Mouse (Mus musculus) midbrain, embryonic 14.5 days (tissue): ENCODE data around the gene Atp6v0a2. TPM values are rescaled to one million over a fixed set of nuclear protein-coding genes. Genes with fewer than 3 reads are reported as not detected.

Experiments used
- ATAC-seq: fragments of 200-750 bp; cut with Nextera tagmentation; 2 replicates; pipeline ENCODE4 v1.8.0; 2017; ENCODE audit warnings: moderate number of reproducible peaks, moderate library complexity; ENCODE audit not compliant: low FRiP score, low TSS enrichment
- DNase-seq: peaks from one replicate; pipeline ENCODE4 v3.0.0-alpha.2; 2015
- H3K27ac ChIP-seq: fragments of 300-500 bp; sonication (generic); replicated peaks from 2 replicates; pipeline ENCODE4 v1.5.1; 2014; ENCODE audit warnings: mild to moderate bottlenecking, low read depth, low read length, moderate library complexity
- H3K27me3 ChIP-seq: fragments of 300-500 bp; sonication (generic); 2 replicates; pipeline ENCODE4 v1.6.1; 2014; ENCODE audit warnings: low read length, control low read depth, mixed read lengths; ENCODE audit not compliant: control insufficient read depth, insufficient read depth
- H3K36me3 ChIP-seq: fragments of 300-500 bp; sonication (generic); 2 replicates; pipeline ENCODE4 v1.6.1; 2014; ENCODE audit warnings: low read length, control low read depth; ENCODE audit not compliant: control insufficient read depth, insufficient read depth
- H3K4me1 ChIP-seq: fragments of 300-500 bp; sonication (generic); 2 replicates; pipeline ENCODE4 v1.6.1; 2014; ENCODE audit warnings: mild to moderate bottlenecking, antibody characterized with exemption, low read length, control low read depth; ENCODE audit not compliant: control insufficient read depth, insufficient read depth
- H3K4me2 ChIP-seq: fragments of 300-500 bp; sonication (generic); 2 replicates; pipeline ENCODE4 v1.6.1; 2014; ENCODE audit warnings: mild to moderate bottlenecking, low read length, moderate library complexity
- H3K4me3 ChIP-seq: fragments of 300-500 bp; sonication (generic); replicated peaks from 2 replicates; pipeline ENCODE4 v1.5.1; 2014; ENCODE audit warnings: low read depth, low read length
- H3K9ac ChIP-seq: fragments of 300-500 bp; sonication (generic); replicated peaks from 2 replicates; pipeline ENCODE4 v1.6.1; 2014; ENCODE audit warnings: mild to moderate bottlenecking, low read length, moderate library complexity
- H3K9me3 ChIP-seq: fragments of 300-500 bp; sonication (generic); 2 replicates; pipeline ENCODE4 v1.6.1; 2016; ENCODE audit warnings: low read length, control low read depth, mixed read lengths; ENCODE audit not compliant: control insufficient read depth
- WGBS: fragments of 180-500 bp; shearing (Covaris S2); extraction: QIAGEN DNeasy Blood & Tissue Kit; methylation state at CpG from one replicate; pipeline ENCODE4 v1.1.7; 2014; 5-methylcytosine and 5-hydroxymethylcytosine counted together
- polyA plus RNA-seq: library from polyadenylated mRNA; unstranded; fragments of >200 nt; fragmentation: Nextera tagmentation; extraction: Ambion mirVana; gene quantifications from 2 replicates; pipeline ENCODE4 v1.2.1, GENCODE M21; 2014

Gene Atp6v0a2
- polyA plus RNA-seq, 1 experiment from 2014 or later: 41.1 TPM

DNA sequence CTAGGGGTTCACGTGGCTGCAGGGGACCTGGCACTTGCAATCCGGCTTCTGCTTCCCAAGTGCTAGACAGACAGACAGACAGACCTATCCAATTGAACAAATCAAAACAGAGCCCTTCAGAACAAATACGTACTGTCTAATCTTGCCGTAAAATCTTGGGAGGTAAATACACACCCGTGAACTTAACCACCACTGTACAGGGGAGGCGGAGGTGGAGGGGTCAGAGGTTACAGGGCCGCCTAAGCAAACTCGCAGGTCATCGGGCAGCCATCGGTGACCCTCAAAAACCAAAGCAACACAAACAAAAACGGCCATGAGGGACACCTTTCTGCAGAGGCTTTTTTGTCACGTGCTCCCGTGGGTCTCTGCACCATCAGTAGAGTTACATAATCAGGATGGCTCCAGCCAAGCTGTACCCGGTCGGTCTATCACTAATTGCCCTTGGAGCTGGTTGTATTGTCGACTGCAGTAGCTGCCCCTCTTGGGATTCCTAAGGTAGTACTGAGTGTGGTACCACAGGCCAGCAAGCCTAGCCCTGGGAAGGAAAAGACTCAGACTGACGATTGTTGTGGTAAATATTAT lies 23.2 kb upstream of the Atp6v0a2 start:
- Histone ChIP-seq H3K27me3 (no peaks in the 10 kb centered on the region), H3K4me1 (no peaks in the 10 kb centered on the region), H3K27ac (no peak overlapping the region), H3K9me3 (no peaks in the 10 kb centered on the region), H3K4me3 (no peak overlapping the region), H3K4me2 (no peak overlapping the region), H3K36me3 (peaks cover 36% of the 10 kb centered on the region), H3K9ac (no peak overlapping the region)
- ATAC-seq: no peak
- WGBS: 90% methylated on average over 17 of the region's 17 CpGs
- no peak for DNase-seq

DNA sequence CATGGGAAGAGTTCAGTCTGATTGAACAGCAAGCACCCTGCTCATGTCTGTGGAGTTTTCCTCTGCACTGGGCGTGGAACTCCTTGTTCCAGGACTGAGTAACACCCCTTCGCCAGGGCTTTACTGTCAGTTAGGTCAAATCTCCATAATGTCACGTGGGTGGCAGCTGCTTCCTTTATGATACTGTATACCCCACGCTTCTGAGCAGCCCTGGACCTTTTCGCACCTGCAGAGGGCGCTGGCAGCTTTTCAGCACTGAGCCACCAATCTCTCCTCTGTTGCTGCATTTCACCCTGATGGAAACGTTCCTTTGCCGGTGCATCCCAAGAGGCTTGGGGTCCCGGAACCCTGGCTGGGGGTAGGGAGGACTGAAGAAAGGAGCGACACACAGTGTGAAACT lies 17.4 kb upstream of the Atp6v0a2 start:
- Histone ChIP-seq H3K4me1 (no peaks in the 10 kb centered on the region), H3K27me3 (no peaks in the 10 kb centered on the region), H3K27ac (no peak overlapping the region), H3K36me3 (peaks cover 63% of the 10 kb centered on the region), H3K4me3 (no peak overlapping the region), H3K4me2 (no peak overlapping the region), H3K9ac (no peak overlapping the region), H3K9me3 (no peaks in the 10 kb centered on the region)
- WGBS: 77% methylated on average over 10 of the region's 10 CpGs
- ATAC-seq (no peak), DNase-seq (peak; percentile 5)

- no peak overlapping the region for H3K4me2 ChIP-seq
- no peak overlapping the region for H3K9ac ChIP-seq
- no peak for DNase-seq
- no peaks in the 10 kb centered on the region for H3K4me1 ChIP-seq
- H3K4me3 ChIP-seq: no peak overlapping the region
- H3K27me3 ChIP-seq: no peaks in the 10 kb centered on the region
- ATAC-seq: no peak
- 92% methylated on average over 11 of the region's 11 CpGs for WGBS
- no peaks in the 10 kb centered on the region for H3K9me3 ChIP-seq
- H3K27ac ChIP-seq: no peak overlapping the region
- peaks cover 49% of the 10 kb centered on the region for H3K36me3 ChIP-seq
Observed at GRCm38 (mm10) chr5:124614709-124615108, 13.7 kb upstream of the Atp6v0a2 start.

DNA sequence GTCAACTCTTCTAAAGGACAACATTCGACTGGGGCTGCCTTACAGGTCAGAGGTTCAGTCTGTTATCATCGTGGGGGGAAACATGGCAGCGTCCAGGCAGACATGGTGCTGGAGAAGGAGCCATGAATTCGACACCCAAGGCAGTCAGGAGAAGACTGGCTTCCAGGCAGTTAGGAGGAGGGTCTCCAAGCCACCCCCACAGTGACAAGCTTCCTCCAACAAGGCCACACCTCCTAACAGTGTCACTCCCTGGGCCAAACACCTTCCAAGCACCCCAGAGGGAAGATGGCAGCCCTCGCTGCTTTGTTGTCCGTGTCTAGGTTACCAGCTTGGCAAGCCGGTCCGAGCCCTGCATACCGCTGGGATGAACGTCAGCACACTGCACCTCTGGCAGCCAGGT lies 9.7 kb upstream of the Atp6v0a2 start:
- peaks cover 34% of the 10 kb centered on the region for H3K36me3 ChIP-seq

GRCm38 (mm10) chr5:124621362-124621761 lies 7.0 kb upstream of the Atp6v0a2 start:
- DNase-seq (no peak), ATAC-seq (no peak)
- no peak overlapping the region for H3K4me2 ChIP-seq
- no peak overlapping the region for H3K27ac ChIP-seq
- no peaks in the 10 kb centered on the region for H3K9me3 ChIP-seq
- WGBS: 64% methylated on average over 13 of the region's 13 CpGs
- H3K36me3 ChIP-seq: peaks cover 24% of the 10 kb centered on the region
- H3K4me1 ChIP-seq: no peaks in the 10 kb centered on the region
- H3K4me3 ChIP-seq: no peak overlapping the region
- H3K27me3 ChIP-seq: no peaks in the 10 kb centered on the region
- no peak overlapping the region for H3K9ac ChIP-seq

More for the DNA sequence above, 9.7 kb upstream of the Atp6v0a2 start:
- Histone ChIP-seq H3K4me2 (no peak overlapping the region), H3K9me3 (no peaks in the 10 kb centered on the region), H3K27ac (no peak overlapping the region), H3K4me3 (no peak overlapping the region), H3K4me1 (no peaks in the 10 kb centered on the region), H3K27me3 (no peaks in the 10 kb centered on the region), H3K9ac (no peak overlapping the region)
- no peak for DNase-seq
- WGBS: 89% methylated on average over 10 of the region's 10 CpGs
- no peak for ATAC-seq

DNA sequence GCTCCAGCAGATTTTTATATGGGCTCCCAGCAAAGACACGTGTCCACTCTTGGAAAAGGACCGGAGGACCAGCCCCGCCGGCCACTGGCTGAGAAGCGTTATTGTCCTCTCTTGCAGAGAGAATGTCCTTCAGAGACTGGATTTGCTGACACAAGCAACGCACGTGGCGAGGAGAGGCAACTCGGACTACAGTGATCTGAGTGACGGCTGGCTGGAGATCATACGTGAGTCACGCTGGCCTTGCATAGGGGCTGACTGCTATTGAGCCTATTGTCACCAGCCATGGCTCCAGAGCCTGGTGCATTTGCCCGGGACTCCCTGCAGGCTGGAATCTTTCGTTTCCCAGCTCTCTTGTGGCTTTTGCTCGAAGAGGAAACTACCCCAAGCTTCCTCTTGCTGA lies 5.5 kb upstream of the Atp6v0a2 start:
- Histone ChIP-seq H3K27ac (no peak overlapping the region), H3K4me2 (no peak overlapping the region), H3K9me3 (no peaks in the 10 kb centered on the region), H3K36me3 (peaks cover 22% of the 10 kb centered on the region), H3K9ac (no peak overlapping the region), H3K4me1 (peaks cover under 1% of the 10 kb centered on the region; the same call in 1 of the 2 replicates), H3K27me3 (no peaks in the 10 kb centered on the region), H3K4me3 (no peak overlapping the region)
- no peak for DNase-seq
- 92% methylated on average over 15 of the region's 15 CpGs for WGBS
- no peak for ATAC-seq

- 93% methylated on average over 9 of the region's 9 CpGs for WGBS
- ATAC-seq: no peak
- no peak overlapping the region for H3K27ac ChIP-seq
- no peak overlapping the region for H3K4me3 ChIP-seq
- peaks cover 22% of the 10 kb centered on the region for H3K36me3 ChIP-seq
- no peak overlapping the region for H3K9ac ChIP-seq
- H3K27me3 ChIP-seq: no peaks in the 10 kb centered on the region
- DNase-seq: no peak
- H3K4me2 ChIP-seq: no peak overlapping the region
- peaks cover 5% of the 10 kb centered on the region; the same call in 1 of the 2 replicates for H3K4me1 ChIP-seq
- H3K9me3 ChIP-seq: no peaks in the 10 kb centered on the region
Observed at GRCm38 (mm10) chr5:124624291-124624690, 4.1 kb upstream of the Atp6v0a2 start.

GRCm38 (mm10) chr5:124629641-124630040 lies 1.3 kb downstream of the Atp6v0a2 start:
- Histone ChIP-seq H3K27me3 (no peaks in the 10 kb centered on the region), H3K4me1 (peaks cover 15% of the 10 kb centered on the region), H3K4me2 (peak overlapping the region; percentile 91), H3K4me3 (peak overlapping the region; percentile 90), H3K27ac (peak overlapping the region; percentile 57), H3K9ac (peak overlapping the region; percentile 86), H3K36me3 (peaks cover 21% of the 10 kb centered on the region), H3K9me3 (no peaks in the 10 kb centered on the region)
- ATAC-seq (no peak), DNase-seq (no peak)
- WGBS: 31% methylated on average over 11 of the region's 11 CpGs

- WGBS: 94% methylated on average over 11 of the region's 11 CpGs
- Histone ChIP-seq H3K4me1 (peaks cover 15% of the 10 kb centered on the region), H3K9ac (no peak overlapping the region), H3K36me3 (peaks cover 38% of the 10 kb centered on the region), H3K27me3 (no peaks in the 10 kb centered on the region), H3K9me3 (no peaks in the 10 kb centered on the region), H3K4me2 (no peak overlapping the region), H3K4me3 (no peak overlapping the region), H3K27ac (no peak overlapping the region)
- DNase-seq: no peak
- ATAC-seq: no peak
Observed at GRCm38 (mm10) chr5:124631685-124632084, 3.3 kb downstream of the Atp6v0a2 start.
